Mouse (Mus musculus) embryo, embryonic 10.5 days (tissue): ENCODE data around the gene Flnb.
A peak's percentile ranks its signal among the peaks of the same experiment; 100 is the strongest.

Experiments
- DNase-seq: peaks from one replicate; pipeline ENCODE4 v3.0.0-alpha.2; 2015; ENCODE audit warnings: low spot score

Gene Flnb

DNA sequence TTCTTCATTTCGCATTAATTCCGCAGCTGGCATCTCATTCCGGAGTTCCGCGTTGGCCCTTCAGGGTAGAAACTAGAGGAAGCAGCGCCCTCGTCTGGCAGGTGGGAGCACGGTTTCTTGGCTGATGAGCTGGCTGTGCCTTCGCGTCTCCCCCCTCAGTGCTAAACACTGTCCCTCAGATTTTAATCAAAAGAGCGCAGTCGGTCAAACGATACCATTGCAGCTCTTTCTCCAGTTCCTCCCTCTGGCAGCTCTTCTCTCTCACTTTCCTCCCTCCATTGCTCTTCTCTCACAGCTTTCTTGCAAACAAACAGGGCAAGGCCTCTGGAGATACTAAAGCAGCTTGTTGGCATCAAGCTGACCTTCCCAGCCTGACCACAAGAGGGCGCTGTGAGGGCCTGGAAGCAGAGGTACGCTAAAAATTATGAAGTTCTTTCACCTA, 179.5 kb downstream of the Flnb start:
- DNase-seq, result peak; percentile 92

GRCm38 (mm10) chr14:7999030-7999429, 181.3 kb downstream of the Flnb start:
- no peak for DNase-seq

GRCm38 (mm10) chr14:7999435-7999834, 181.7 kb downstream of the Flnb start:
- DNase-seq, result no peak

DNA sequence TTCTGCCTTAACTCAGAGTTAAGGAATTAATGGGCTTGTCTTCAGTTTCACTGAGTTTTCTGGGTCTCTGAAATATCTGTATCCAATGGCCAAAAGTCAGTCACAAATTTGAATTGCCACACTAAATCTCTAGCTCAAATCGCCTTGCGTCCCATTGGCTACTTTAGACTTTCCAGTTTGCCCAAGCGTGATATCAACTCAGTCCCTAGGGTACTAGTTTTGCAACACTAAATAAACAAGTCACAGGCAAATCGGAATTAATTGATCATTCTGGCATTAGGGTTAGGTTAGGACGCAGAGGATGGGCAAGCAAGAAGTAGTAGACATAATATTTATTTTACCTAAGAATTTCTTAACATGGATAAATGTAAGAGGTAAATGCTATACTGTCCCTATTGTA, 182.5 kb downstream of the Flnb start:
- no peak for DNase-seq
